Mouse (Mus musculus) liver, postnatal 0 days (tissue): Measurements from ENCODE around the gene Ccnt1. TPM values are rescaled to one million over a fixed set of nuclear protein-coding genes. Genes with fewer than 3 reads are reported as not detected.

ENCODE experiments used
- ATAC-seq: fragments of 200-750 bp; cut with Nextera tagmentation; 2 replicates; pipeline ENCODE4 v1.8.0; 2017; ENCODE audit warnings: mild to moderate bottlenecking, moderate library complexity
- DNase-seq: peaks from one replicate; pipeline ENCODE4 v3.0.0-alpha.2; 2016
- H3K27ac ChIP-seq: fragments of 300-500 bp; sonication (generic); 2 replicates; pipeline ENCODE4 v1.5.1; 2014; ENCODE audit warnings: antibody characterized with exemption, moderate library complexity, mild to moderate bottlenecking, low read depth
- H3K27me3 ChIP-seq: fragments of 300-500 bp; sonication (generic); 2 replicates; pipeline ENCODE4 v1.6.1; 2014; ENCODE audit warnings: low read length, control low read depth, mixed read lengths; ENCODE audit not compliant: insufficient read depth
- H3K36me3 ChIP-seq: fragments of 300-500 bp; sonication (generic); replicated peaks from 2 replicates; pipeline ENCODE4 v1.6.1; 2014; ENCODE audit warnings: mild to moderate bottlenecking, control low read depth, low read length, moderate library complexity, mixed read lengths; ENCODE audit not compliant: insufficient read depth
- H3K4me1 ChIP-seq: fragments of 300-500 bp; sonication (generic); 2 replicates; pipeline ENCODE4 v1.6.1; 2014; ENCODE audit warnings: antibody characterized with exemption, mild to moderate bottlenecking, control low read depth; ENCODE audit not compliant: insufficient read depth
- H3K4me2 ChIP-seq: fragments of 300-500 bp; sonication (generic); 2 replicates; pipeline ENCODE4 v1.6.1; 2014; ENCODE audit warnings: low read depth, mild to moderate bottlenecking, low read length, moderate library complexity, mixed read lengths
- H3K4me3 ChIP-seq: fragments of 300-500 bp; sonication (generic); 2 replicates; pipeline ENCODE4 v1.5.1; 2014; ENCODE audit warnings: low read depth, low read length
- H3K9ac ChIP-seq: fragments of 300-500 bp; sonication (generic); replicated peaks from 2 replicates; pipeline ENCODE4 v1.6.1; 2014; ENCODE audit warnings: mild to moderate bottlenecking, moderate library complexity
- H3K9me3 ChIP-seq: fragments of 300-500 bp; sonication (generic); 2 replicates; pipeline ENCODE4 v1.6.1; 2016; ENCODE audit warnings: mild to moderate bottlenecking, control low read depth, low read length, mixed read lengths
- CTCF ChIP-seq: sonication (generic); IDR thresholded peaks from 2 replicates; pipeline ENCODE4 v1.5.1; 2016; ENCODE audit warnings: antibody characterized with exemption, low read depth
- EP300 ChIP-seq: IDR thresholded peaks from 2 replicates; pipeline ENCODE4 v1.6.1; 2016; ENCODE audit warnings: antibody characterized with exemption, low read depth, mild to moderate bottlenecking
- WGBS: fragments of 180-500 bp; shearing (Covaris S2); extraction: QIAGEN DNeasy Blood & Tissue Kit; methylation state at CpG from one replicate; pipeline ENCODE4 v1.1.7; 2014; ENCODE audit not compliant: insufficient replicate concordance; 5-methylcytosine and 5-hydroxymethylcytosine counted together
- polyA plus RNA-seq: library from polyadenylated mRNA; unstranded; fragments of >200 nt; fragmentation: Nextera tagmentation; extraction: Ambion mirVana; gene quantifications from 2 replicates; pipeline ENCODE4 v1.2.1, GENCODE M21; 2015

Gene Ccnt1
- polyA plus RNA-seq, 1 experiment from 2014 or later, result 14.9 TPM

DNA sequence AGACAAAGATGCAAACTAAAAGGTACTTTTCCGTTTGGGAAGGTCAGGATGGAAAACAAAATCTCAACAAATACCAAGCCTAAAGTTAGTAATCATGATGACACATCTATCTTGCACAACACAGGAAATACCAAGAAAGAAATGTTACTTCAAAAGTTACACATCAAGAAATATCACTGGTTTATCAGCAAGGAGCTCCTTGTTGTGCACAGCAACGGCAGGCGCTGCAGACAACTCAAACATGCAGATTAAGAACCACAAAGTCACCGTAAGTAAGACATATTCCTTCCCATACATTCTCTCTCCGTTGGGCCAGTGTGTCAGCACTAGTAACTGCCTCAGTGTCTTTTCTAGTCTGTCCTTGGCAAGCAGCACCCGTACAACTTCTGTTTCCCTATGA lies 29.7 kb downstream of the Ccnt1 start:
- TF ChIP-seq EP300, result peak; percentile 37
- TF ChIP-seq CTCF, result no peak
- H3K4me1 ChIP-seq, result peaks cover 7% of the 10 kb centered on the region
- DNase-seq (no peak), ATAC-seq (no peak)
- H3K27ac ChIP-seq, result no peak overlapping the region
- peaks cover 49% of the 10 kb centered on the region for H3K36me3 ChIP-seq
- H3K9me3 ChIP-seq, result no peaks in the 10 kb centered on the region
- no peak overlapping the region for H3K4me3 ChIP-seq
- 41% methylated on average over 6 of the region's 6 CpGs for WGBS
- no peaks in the 10 kb centered on the region for H3K27me3 ChIP-seq
- no peak overlapping the region for H3K4me2 ChIP-seq
- no peak overlapping the region for H3K9ac ChIP-seq

DNA sequence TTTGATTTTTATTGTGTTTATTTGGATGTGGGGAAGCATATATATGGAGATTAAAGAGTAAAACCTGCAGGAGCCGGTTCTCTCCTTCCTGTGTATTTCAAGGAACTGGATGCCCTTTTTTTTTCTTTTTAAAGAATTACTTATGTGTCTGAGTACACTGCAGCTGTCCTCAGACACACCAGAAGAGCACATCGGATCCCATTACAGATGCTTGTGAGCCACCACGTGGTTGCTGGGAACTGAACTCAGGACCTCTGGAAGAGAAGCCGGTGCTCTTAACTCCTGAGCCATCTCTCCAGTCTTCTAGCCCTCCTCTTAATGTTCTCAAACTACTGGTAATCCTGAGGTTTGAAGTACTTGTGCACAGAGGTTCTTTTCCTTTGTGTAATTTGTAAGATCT lies 32.8 kb downstream of the Ccnt1 start:
- ATAC-seq (no peak), DNase-seq (no peak)
- Histone ChIP-seq H3K9ac (no peak overlapping the region), H3K27me3 (no peaks in the 10 kb centered on the region), H3K4me2 (no peak overlapping the region), H3K4me1 (peaks cover 12% of the 10 kb centered on the region), H3K4me3 (no peak overlapping the region), H3K36me3 (peaks cover 21% of the 10 kb centered on the region), H3K9me3 (no peaks in the 10 kb centered on the region), H3K27ac (no peak overlapping the region)
- WGBS, result 76% methylated on average over 4 of the region's 4 CpGs
- TF ChIP-seq CTCF, result no peak
- no peak for TF ChIP-seq EP300

DNA sequence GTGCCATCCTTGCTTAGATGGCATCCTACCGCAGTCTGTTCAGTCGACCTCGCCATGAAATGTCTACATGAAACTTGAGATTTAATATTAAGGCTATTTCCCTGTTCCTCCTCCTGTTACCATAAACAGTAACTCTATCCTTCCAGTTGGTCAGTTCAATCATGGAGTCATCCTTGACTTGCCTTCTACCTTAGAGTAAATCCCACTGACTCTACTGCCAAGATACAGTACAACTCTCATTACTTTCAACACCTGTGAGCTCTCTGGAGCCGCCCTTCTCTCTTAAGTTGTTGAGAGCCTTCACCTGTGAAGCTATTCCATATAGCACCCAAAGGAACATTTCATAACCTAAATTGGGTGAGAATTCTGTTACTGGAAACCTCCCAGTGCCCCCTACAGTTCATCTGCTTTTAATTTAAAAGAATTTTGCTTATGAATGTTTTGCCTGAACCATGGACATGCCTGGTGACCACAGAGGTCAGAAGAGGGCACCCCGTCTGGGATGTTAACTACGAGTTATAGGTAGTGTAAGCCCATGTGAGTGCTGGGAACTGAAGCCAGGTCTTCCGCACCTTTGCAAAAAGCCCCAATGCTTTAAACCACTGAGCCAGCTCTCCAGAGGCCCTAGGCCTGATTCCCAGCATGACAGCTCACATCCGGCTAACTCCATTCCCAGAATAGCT lies 33.8 kb downstream of the Ccnt1 start:
- no peak for DNase-seq
- 83% methylated on average over 8 of the region's 8 CpGs for WGBS
- TF ChIP-seq CTCF, result no peak
- TF ChIP-seq EP300, result no peak
- Histone ChIP-seq H3K36me3 (peaks cover 14% of the 10 kb centered on the region), H3K9me3 (no peaks in the 10 kb centered on the region), H3K4me3 (no peak overlapping the region), H3K4me2 (no peak overlapping the region), H3K27me3 (no peaks in the 10 kb centered on the region), H3K4me1 (peaks cover 20% of the 10 kb centered on the region), H3K9ac (no peak overlapping the region), H3K27ac (no peak overlapping the region)
- ATAC-seq, result no peak

DNA sequence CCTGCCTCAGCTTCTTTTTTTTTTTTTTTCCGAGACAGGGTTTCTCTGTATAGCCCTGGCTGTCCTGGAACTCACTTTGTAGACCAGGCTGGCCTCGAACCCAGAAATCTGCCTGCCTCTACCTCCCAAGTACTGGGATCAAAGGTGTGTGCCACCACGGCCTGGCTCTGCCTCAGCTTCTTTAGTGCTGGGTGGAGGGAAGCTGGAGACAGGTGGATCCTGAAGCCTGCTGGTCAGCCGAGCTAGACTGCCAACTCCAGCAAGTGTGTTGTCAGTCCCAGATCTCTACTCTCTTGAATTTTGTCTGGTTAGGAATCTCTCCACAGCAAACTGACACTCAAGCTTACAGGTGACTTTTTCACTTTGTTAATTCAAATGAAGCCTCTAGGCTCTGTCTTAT lies 34.8 kb downstream of the Ccnt1 start:
- no peaks in the 10 kb centered on the region for H3K27me3 ChIP-seq
- H3K4me3 ChIP-seq, result no peak overlapping the region
- 83% methylated on average over 4 of the region's 4 CpGs for WGBS
- no peak for TF ChIP-seq CTCF
- TF ChIP-seq EP300, result no peak
- H3K9ac ChIP-seq, result no peak overlapping the region
- ATAC-seq, result no peak
- no peak overlapping the region for H3K27ac ChIP-seq
- no peak overlapping the region for H3K4me2 ChIP-seq
- no peaks in the 10 kb centered on the region for H3K9me3 ChIP-seq
- DNase-seq, result no peak
- peaks cover 20% of the 10 kb centered on the region for H3K36me3 ChIP-seq
- H3K4me1 ChIP-seq, result peaks cover 20% of the 10 kb centered on the region

DNA sequence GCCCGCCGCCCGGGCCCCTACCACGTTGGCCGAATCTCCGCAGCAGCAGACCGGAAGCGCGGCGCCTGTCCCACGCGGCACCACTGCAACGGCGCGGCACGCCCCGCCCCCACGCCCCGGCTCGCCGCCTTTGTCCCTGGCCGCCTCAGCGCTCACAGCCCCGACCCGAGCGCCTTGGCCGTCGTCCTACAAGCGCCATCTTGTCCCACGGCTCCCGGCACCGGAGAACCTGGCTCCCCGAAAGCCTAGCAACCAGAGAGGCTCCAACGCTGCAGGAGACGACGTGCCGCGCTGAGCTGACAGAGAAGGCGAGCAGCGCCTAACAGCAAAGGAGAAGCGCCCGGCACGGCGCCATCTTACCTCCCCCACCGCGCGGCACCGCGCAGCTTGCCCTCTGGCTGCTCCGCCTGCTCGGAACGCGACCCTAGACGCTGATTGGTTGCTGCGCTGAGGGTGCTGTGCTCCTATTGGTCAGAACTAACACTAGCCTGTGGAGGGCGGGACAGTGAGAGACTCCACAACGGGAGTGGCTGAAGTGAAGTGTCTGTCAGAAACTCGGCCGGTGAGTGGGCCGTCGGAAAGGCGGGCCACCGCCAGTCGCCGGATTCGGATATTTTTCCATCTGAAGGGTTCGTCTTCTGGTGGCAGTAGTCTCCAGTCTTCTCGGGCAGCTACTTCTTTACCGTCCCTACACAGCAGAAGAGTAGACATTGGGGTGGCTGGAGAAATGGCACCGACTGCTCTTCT lies 36.7 kb downstream of the Ccnt1 start, which contains the start of gene Kansl2:
Gene Kansl2 (minus strand): TSS at position 384 of the 747 bp plus-strand sequence.
- WGBS, result 2% methylated on average over 69 of the region's 70 CpGs

DNA sequence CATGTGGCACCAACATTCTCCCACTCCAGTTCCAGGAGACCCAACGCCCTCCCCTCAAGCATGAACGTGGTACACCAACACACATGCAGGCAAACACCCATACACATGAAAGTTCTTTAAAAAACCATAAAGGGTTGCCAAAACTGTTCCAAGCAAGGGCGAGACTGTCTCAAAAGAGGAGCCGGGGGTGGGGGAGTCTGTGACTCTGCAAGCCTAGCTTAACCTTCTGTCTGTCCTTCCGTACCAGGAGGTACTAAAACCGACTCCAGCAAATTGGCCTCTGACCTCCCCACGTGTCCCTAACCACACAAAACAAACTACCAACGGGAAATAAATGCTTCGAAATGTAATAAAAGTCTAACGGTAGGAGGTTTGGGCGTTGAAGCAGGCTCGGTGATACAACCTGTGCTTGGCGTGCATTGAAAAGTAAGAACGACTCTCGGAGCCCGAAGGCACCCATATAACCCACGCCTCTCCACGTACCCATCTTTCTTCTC lies 37.6 kb downstream of the Ccnt1 start:
- H3K4me1 ChIP-seq, result peaks cover 14% of the 10 kb centered on the region
- H3K9ac ChIP-seq, result peak overlapping the region; percentile 84
- ATAC-seq, result no peak
- H3K4me3 ChIP-seq, result peak overlapping the region; percentile 73
- under 1% methylated on average over 18 of the region's 18 CpGs for WGBS
- no peaks in the 10 kb centered on the region for H3K9me3 ChIP-seq
- peak; percentile 33 for DNase-seq
- peak overlapping the region; percentile 99 for H3K27ac ChIP-seq
- H3K27me3 ChIP-seq, result no peaks in the 10 kb centered on the region
- peaks cover 34% of the 10 kb centered on the region for H3K36me3 ChIP-seq
- peak overlapping the region; percentile 93 for H3K4me2 ChIP-seq
- TF ChIP-seq EP300 (no peak), CTCF (no peak)

More for the DNA sequence above, 36.7 kb downstream of the Ccnt1 start, which contains the start of gene Kansl2:
- Histone ChIP-seq H3K9me3 (no peaks in the 10 kb centered on the region), H3K27ac (peak within 1 kb of the TSS; percentile 99), H3K4me3 (peak within 1 kb of the TSS; percentile 73), H3K27me3 (no peaks in the 10 kb centered on the region), H3K4me2 (peak within 1 kb of the TSS; percentile 93), H3K4me1 (peaks cover 14% of the 10 kb centered on the region), H3K9ac (peak within 1 kb of the TSS; percentile 84), H3K36me3 (peaks cover 26% of the 10 kb centered on the region)
- ATAC-seq (peak; percentile 99), DNase-seq (peak; percentile 97)
- TF ChIP-seq EP300, result peak; percentile 20; the same call in 1 of the 2 replicates
- 0 out of 2 replicates have a peak, but pooled peaks have one; percentile 11 for TF ChIP-seq CTCF
